Mouse (Mus musculus): ENCODE measurements around the gene Gypa.

Gene Gypa

DNA sequence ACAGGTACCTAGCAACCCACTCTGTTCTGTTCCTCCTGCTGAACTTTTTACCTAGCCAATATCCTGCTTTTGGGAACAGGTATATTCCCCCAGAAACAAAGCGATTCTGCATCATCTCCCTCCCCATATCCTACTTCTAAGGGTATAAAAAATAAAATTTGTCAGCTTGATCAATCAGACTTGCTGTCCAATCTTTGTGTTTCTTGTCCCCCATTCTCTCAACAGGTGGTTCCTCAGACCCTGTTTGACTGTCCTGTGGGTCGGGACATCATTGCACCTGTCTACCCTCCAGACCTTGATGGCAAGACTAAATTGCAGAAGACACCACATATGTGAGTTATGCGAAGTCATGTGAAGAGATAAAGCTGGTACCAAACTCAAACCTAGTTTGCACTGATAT lies 48.3 kb downstream of the Gypa start:
- DNase-seq (ENCODE audit: low spot score): peak; percentile 14

DNA sequence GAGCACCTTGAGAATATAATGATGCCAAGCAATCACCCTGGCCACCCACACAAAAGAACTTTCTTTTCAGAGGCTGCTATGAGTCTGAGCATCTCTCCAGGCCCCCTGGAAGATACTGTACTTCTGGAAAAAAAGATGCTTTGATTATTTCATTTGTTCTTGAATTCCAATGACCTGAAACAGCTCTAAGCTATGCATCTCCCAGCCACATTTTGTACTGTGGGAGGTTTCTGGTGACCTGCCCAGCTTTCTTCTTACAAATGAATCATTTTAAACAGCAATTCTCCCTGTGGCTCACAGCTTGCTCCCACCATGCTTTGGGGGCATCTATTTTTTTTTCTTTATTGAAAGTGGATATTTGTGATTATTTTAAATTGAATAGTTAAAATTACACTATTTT lies 56.9 kb downstream of the Gypa start:
- DNase-seq (ENCODE audit: low spot score): no peak

DNA sequence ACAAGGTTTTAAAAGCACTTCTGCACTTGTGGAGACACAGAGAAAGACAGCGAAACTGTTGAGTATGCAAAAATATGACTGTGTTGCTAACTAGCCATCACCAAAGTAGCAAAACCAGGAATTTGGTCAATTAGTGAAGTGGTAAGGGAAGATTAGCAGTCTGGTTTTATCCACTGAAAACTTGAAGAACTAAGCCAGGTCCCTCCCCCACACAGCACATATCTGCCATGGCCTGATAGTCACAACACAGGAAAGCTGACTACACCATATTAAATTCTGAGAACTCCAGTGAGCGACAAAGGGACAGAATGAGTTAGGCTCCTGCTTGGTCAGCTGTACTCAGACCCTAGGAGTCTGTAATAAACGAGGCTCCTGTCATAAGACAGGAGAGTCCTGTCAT lies 57.7 kb downstream of the Gypa start:
- DNase-seq (ENCODE audit: low spot score): no peak

DNA sequence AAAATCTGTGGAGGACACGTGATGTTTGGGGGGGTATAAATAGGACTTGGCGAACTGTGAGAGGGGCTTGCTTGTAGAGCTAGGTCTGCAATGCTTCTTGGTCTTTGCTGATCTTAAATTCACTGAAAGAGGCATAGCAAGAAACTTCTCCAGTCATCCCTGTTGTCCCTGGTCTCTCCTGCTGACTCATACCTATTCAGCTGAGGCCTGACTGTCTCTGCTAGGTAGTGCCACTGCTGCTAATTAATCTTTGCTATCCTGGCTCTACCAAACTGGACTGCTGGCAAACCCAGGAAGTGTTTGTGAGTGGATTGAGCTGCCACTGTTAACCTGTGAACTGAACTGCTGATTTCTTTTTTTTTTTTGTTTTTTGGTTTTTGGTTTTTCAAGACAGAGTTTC lies 61.4 kb downstream of the Gypa start:
- DNase-seq (ENCODE audit: low spot score): no peak
